Mouse (Mus musculus): ENCODE results near the gene Ccdc88c. TPM values are rescaled to one million over a fixed set of nuclear protein-coding genes. Genes with fewer than 3 reads are reported as not detected.

Ccdc88c gene
- polyA plus RNA-seq, 1 experiment from 2014 or later, result 18.8 TPM

- no peak overlapping the region for H3K9ac ChIP-seq (ENCODE audit: low read length)
- H3K27me3 ChIP-seq (ENCODE audit: control insufficient read depth, insufficient read depth, low read depth, low read length), result no peaks in the 10 kb centered on the region
- H3K9me3 ChIP-seq (ENCODE audit: control insufficient read depth, low read length), result no peaks in the 10 kb centered on the region
- WGBS, result 57% methylated on average over 10 of the region's 10 CpGs
- ATAC-seq (ENCODE audit: low read depth), result no peak
- no peak overlapping the region for H3K4me3 ChIP-seq (ENCODE audit: low read length)
- H3K4me1 ChIP-seq (replicated peaks; ENCODE audit: control insufficient read depth, insufficient read depth, low read length), result peaks cover 35% of the 10 kb centered on the region
- H3K27ac ChIP-seq (ENCODE audit: low read length), result 0 out of 2 replicates have a peak overlapping the region, but pooled peaks have one; percentile 7
- H3K4me2 ChIP-seq (ENCODE audit: low read depth, low read length), result no peak overlapping the region
- no peaks in the 10 kb centered on the region for H3K36me3 ChIP-seq (ENCODE audit: control insufficient read depth, insufficient read depth, low read length)
Observed at GRCm38 (mm10) chr12:100985050-100985792, 43.6 kb downstream of the Ccdc88c start.

GRCm38 (mm10) chr12:100983565-100983964, 45.3 kb downstream of the Ccdc88c start:
- Histone ChIP-seq H3K4me1 (replicated peaks; ENCODE audit: control insufficient read depth, insufficient read depth, low read length) (peaks cover 39% of the 10 kb centered on the region), H3K4me2 (ENCODE audit: low read depth, low read length) (no peak overlapping the region), H3K27ac (ENCODE audit: low read length) (no peak overlapping the region), H3K36me3 (ENCODE audit: control insufficient read depth, insufficient read depth, low read length) (no peaks in the 10 kb centered on the region), H3K9ac (ENCODE audit: low read length) (no peak overlapping the region), H3K27me3 (ENCODE audit: control insufficient read depth, insufficient read depth, low read depth, low read length) (no peaks in the 10 kb centered on the region), H3K4me3 (ENCODE audit: low read length) (no peak overlapping the region), H3K9me3 (ENCODE audit: control insufficient read depth, low read length) (no peaks in the 10 kb centered on the region)
- 79% methylated on average over 11 of the region's 11 CpGs for WGBS
- no peak for ATAC-seq (ENCODE audit: low read depth)

- H3K36me3 ChIP-seq (ENCODE audit: control insufficient read depth, insufficient read depth, low read length), result no peaks in the 10 kb centered on the region
- WGBS, result 39% methylated on average over 8 of the region's 8 CpGs
- no peak overlapping the region for H3K4me3 ChIP-seq (ENCODE audit: low read length)
- H3K9ac ChIP-seq (ENCODE audit: low read length), result no peak overlapping the region
- peak overlapping the region; percentile 1; the same call in 1 of the 2 replicates for H3K27ac ChIP-seq (ENCODE audit: low read length)
- no peaks in the 10 kb centered on the region for H3K9me3 ChIP-seq (ENCODE audit: control insufficient read depth, low read length)
- no peaks in the 10 kb centered on the region for H3K27me3 ChIP-seq (ENCODE audit: control insufficient read depth, insufficient read depth, low read depth, low read length)
- peaks cover 39% of the 10 kb centered on the region for H3K4me1 ChIP-seq (replicated peaks; ENCODE audit: control insufficient read depth, insufficient read depth, low read length)
- ATAC-seq (ENCODE audit: low read depth), result peak; percentile 51; the same call in 1 of the 2 replicates
- H3K4me2 ChIP-seq (ENCODE audit: low read depth, low read length), result no peak overlapping the region
Observed at GRCm38 (mm10) chr12:100982217-100982616, 46.6 kb downstream of the Ccdc88c start.

DNA sequence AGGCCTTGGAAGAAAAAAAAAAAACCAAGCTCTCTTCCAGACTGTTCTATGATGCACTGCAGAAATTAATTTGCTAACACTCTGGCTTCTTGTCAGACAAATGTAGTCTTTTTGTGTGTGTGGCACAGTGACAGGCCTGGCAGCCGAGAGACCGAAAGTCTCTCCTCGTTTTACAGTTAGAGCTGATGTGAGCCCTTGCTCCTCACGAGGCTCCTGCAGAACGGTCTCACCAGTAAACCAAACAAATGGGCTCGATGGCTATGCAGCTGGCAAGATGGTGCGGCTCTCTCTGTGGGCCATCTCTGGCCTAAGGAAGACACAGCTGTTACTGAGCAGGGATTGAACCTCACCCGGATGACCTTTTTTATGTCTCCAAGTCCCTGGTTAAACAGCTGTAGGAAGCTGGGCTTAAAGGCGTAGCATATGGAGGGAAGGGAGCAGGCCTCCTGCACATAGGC, 48.3 kb downstream of the Ccdc88c start:
- no peak overlapping the region for H3K9ac ChIP-seq (ENCODE audit: low read length)
- no peak overlapping the region for H3K4me2 ChIP-seq (ENCODE audit: low read depth, low read length)
- no peaks in the 10 kb centered on the region for H3K27me3 ChIP-seq (ENCODE audit: control insufficient read depth, insufficient read depth, low read depth, low read length)
- ATAC-seq (ENCODE audit: low read depth), result peak; percentile 55
- no peak overlapping the region for H3K4me3 ChIP-seq (ENCODE audit: low read length)
- peak overlapping the region; percentile 1; the same call in 1 of the 2 replicates for H3K27ac ChIP-seq (ENCODE audit: low read length)
- H3K4me1 ChIP-seq (replicated peaks; ENCODE audit: control insufficient read depth, insufficient read depth, low read length), result peaks cover 33% of the 10 kb centered on the region
- 39% methylated on average over 9 of the region's 9 CpGs for WGBS
- H3K9me3 ChIP-seq (ENCODE audit: control insufficient read depth, low read length), result no peaks in the 10 kb centered on the region
- H3K36me3 ChIP-seq (ENCODE audit: control insufficient read depth, insufficient read depth, low read length), result no peaks in the 10 kb centered on the region

DNA sequence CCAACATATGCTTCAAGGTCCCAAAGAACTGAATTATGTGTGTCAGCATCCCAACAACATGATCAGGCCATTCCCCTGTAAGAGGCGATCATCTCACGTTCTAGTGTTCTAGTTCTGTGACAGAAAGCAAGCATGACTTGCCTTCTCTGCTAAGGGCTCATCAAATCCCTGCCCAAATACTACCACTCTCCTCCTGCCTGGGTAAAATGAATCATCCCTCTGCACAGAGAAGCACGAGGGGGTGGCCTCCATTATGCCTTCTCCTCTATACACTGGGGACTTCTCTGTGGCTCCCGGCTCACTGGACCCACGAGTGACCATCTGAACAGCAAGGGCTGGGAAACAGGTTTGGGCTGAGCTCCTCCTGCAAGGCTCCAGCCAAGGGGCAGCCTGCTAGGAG, 49.2 kb downstream of the Ccdc88c start:
- no peak overlapping the region for H3K9ac ChIP-seq (ENCODE audit: low read length)
- H3K27me3 ChIP-seq (ENCODE audit: control insufficient read depth, insufficient read depth, low read depth, low read length), result no peaks in the 10 kb centered on the region
- H3K4me3 ChIP-seq (ENCODE audit: low read length), result no peak overlapping the region
- no peak overlapping the region for H3K4me2 ChIP-seq (ENCODE audit: low read depth, low read length)
- peaks cover 27% of the 10 kb centered on the region for H3K4me1 ChIP-seq (replicated peaks; ENCODE audit: control insufficient read depth, insufficient read depth, low read length)
- no peaks in the 10 kb centered on the region for H3K9me3 ChIP-seq (ENCODE audit: control insufficient read depth, low read length)
- no peak for ATAC-seq (ENCODE audit: low read depth)
- no peaks in the 10 kb centered on the region for H3K36me3 ChIP-seq (ENCODE audit: control insufficient read depth, insufficient read depth, low read length)
- peak overlapping the region; percentile 53; the same call in 1 of the 2 replicates for H3K27ac ChIP-seq (ENCODE audit: low read length)
- 87% methylated on average over 5 of the region's 5 CpGs for WGBS

- no peak overlapping the region for H3K27ac ChIP-seq (ENCODE audit: low read length)
- H3K36me3 ChIP-seq (ENCODE audit: control insufficient read depth, insufficient read depth, low read length), result no peaks in the 10 kb centered on the region
- H3K4me3 ChIP-seq (ENCODE audit: low read length), result no peak overlapping the region
- no peak for ATAC-seq (ENCODE audit: low read depth)
- H3K27me3 ChIP-seq (ENCODE audit: control insufficient read depth, insufficient read depth, low read depth, low read length), result no peaks in the 10 kb centered on the region
- peaks cover 27% of the 10 kb centered on the region for H3K4me1 ChIP-seq (replicated peaks; ENCODE audit: control insufficient read depth, insufficient read depth, low read length)
- no peaks in the 10 kb centered on the region for H3K9me3 ChIP-seq (ENCODE audit: control insufficient read depth, low read length)
- no peak overlapping the region for H3K4me2 ChIP-seq (ENCODE audit: low read depth, low read length)
- no peak overlapping the region for H3K9ac ChIP-seq (ENCODE audit: low read length)
- WGBS, result 55% methylated on average over 15 of the region's 15 CpGs
Observed at GRCm38 (mm10) chr12:100977958-100978725, 50.7 kb downstream of the Ccdc88c start.

DNA sequence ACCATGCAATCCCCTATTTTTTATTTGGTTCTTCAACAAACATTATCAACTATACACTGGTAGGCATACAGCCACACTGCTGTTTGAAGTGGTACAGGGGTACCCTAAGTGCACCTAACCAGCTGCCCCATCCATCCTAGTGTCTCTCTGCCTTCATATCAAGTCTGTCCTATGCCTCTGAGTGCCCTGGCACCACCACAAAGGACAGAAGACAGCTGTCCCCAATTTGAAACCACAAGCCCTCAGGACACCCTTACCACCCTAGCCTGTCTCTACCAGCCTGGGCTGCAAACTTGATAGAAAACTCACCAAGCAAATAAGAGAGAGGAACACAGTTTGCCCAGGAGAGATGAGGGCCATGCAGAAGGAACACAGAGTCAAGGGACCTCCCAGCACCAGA, 51.3 kb downstream of the Ccdc88c start:
- ATAC-seq (ENCODE audit: low read depth), result no peak
- H3K4me1 ChIP-seq (replicated peaks; ENCODE audit: control insufficient read depth, insufficient read depth, low read length), result peaks cover 23% of the 10 kb centered on the region
- H3K9me3 ChIP-seq (ENCODE audit: control insufficient read depth, low read length), result no peaks in the 10 kb centered on the region
- no peak overlapping the region for H3K9ac ChIP-seq (ENCODE audit: low read length)
- no peak overlapping the region for H3K27ac ChIP-seq (ENCODE audit: low read length)
- no peak overlapping the region for H3K4me2 ChIP-seq (ENCODE audit: low read depth, low read length)
- H3K27me3 ChIP-seq (ENCODE audit: control insufficient read depth, insufficient read depth, low read depth, low read length), result no peaks in the 10 kb centered on the region
- no peak overlapping the region for H3K4me3 ChIP-seq (ENCODE audit: low read length)
- H3K36me3 ChIP-seq (ENCODE audit: control insufficient read depth, insufficient read depth, low read length), result no peaks in the 10 kb centered on the region

- no peak overlapping the region for H3K4me2 ChIP-seq (ENCODE audit: low read depth, low read length)
- peaks cover 4% of the 10 kb centered on the region for H3K36me3 ChIP-seq (ENCODE audit: control insufficient read depth, insufficient read depth, low read length)
- ATAC-seq (ENCODE audit: low read depth), result no peak
- H3K27me3 ChIP-seq (ENCODE audit: control insufficient read depth, insufficient read depth, low read depth, low read length), result no peaks in the 10 kb centered on the region
- no peaks in the 10 kb centered on the region for H3K9me3 ChIP-seq (ENCODE audit: control insufficient read depth, low read length)
- H3K27ac ChIP-seq (ENCODE audit: low read length), result no peak overlapping the region
- WGBS, result 64% methylated on average over 7 of the region's 7 CpGs
- no peaks in the 10 kb centered on the region for H3K4me1 ChIP-seq (replicated peaks; ENCODE audit: control insufficient read depth, insufficient read depth, low read length)
- H3K9ac ChIP-seq (ENCODE audit: low read length), result no peak overlapping the region
- H3K4me3 ChIP-seq (ENCODE audit: low read length), result no peak overlapping the region
Observed at GRCm38 (mm10) chr12:100969808-100970207, 59.0 kb downstream of the Ccdc88c start.

DNA sequence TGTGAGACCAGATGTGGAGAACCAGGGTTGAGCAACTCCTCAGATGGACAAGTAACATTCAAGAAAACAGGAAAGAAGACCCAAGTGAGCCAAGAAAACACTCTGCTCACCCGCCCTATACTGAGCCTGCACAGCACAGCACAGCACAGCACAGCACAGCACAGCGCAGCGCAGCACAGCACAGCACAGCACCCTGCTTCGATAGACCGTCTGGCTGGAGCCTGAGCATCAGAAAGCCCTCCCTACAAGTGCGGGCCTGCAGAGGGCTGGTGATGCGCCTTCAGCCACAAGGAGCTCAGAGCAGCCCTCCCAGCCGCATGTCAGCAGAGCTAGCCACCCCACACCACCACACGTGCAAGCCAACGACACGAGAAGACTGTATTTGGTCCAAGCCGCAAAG, 61.5 kb downstream of the Ccdc88c start:
- no peak overlapping the region for H3K4me3 ChIP-seq (ENCODE audit: low read length)
- no peak overlapping the region for H3K4me2 ChIP-seq (ENCODE audit: low read depth, low read length)
- no peak overlapping the region for H3K27ac ChIP-seq (ENCODE audit: low read length)
- no peak for ATAC-seq (ENCODE audit: low read depth)
- H3K4me1 ChIP-seq (replicated peaks; ENCODE audit: control insufficient read depth, insufficient read depth, low read length), result no peaks in the 10 kb centered on the region
- peaks cover 4% of the 10 kb centered on the region for H3K36me3 ChIP-seq (ENCODE audit: control insufficient read depth, insufficient read depth, low read length)
- no peaks in the 10 kb centered on the region for H3K27me3 ChIP-seq (ENCODE audit: control insufficient read depth, insufficient read depth, low read depth, low read length)
- 89% methylated on average over 12 of the region's 12 CpGs for WGBS
- H3K9me3 ChIP-seq (ENCODE audit: control insufficient read depth, low read length), result no peaks in the 10 kb centered on the region
- H3K9ac ChIP-seq (ENCODE audit: low read length), result no peak overlapping the region

Measured in lung, embryonic 16.5 days (tissue).